Mouse (Mus musculus) limb, embryonic 12.5 days (tissue): ENCODE data around the gene Gdf9. TPM values are rescaled to one million over a fixed set of nuclear protein-coding genes. Genes with fewer than 3 reads are reported as not detected.

Experiments
- ATAC-seq: fragments of 200-750 bp; cut with Nextera tagmentation; 2 replicates; pipeline ENCODE4 v1.8.0; 2017; ENCODE audit warnings: low read depth, moderate TSS enrichment; ENCODE audit not compliant: insufficient number of reproducible peaks, insufficient read depth, low FRiP score, low TSS enrichment
- H3K27ac ChIP-seq: fragments of 300-500 bp; sonication (generic); 2 replicates; pipeline ENCODE4 v1.5.1; 2016; ENCODE audit warnings: mild to moderate bottlenecking, moderate library complexity
- H3K27me3 ChIP-seq: fragments of 300-500 bp; sonication (generic); 2 replicates; pipeline ENCODE4 v1.6.1; 2016; ENCODE audit warnings: mild to moderate bottlenecking, moderate library complexity
- H3K36me3 ChIP-seq: fragments of 300-500 bp; sonication (generic); 2 replicates; pipeline ENCODE4 v1.6.1; 2016; ENCODE audit warnings: mild to moderate bottlenecking, moderate library complexity
- H3K4me1 ChIP-seq: fragments of 300-500 bp; sonication (generic); replicated peaks from 2 replicates; pipeline ENCODE4 v1.6.1; 2016
- H3K4me2 ChIP-seq: fragments of 300-500 bp; sonication (generic); 2 replicates; pipeline ENCODE4 v1.6.1; 2016; ENCODE audit warnings: mild to moderate bottlenecking, moderate library complexity
- H3K4me3 ChIP-seq: fragments of 300-500 bp; sonication (generic); replicated peaks from 2 replicates; pipeline ENCODE4 v1.5.1; 2016; ENCODE audit warnings: mild to moderate bottlenecking
- H3K9ac ChIP-seq: fragments of 300-500 bp; sonication (generic); replicated peaks from 2 replicates; pipeline ENCODE4 v1.6.1; 2016; ENCODE audit warnings: mild to moderate bottlenecking, moderate library complexity
- H3K9me3 ChIP-seq: fragments of 300-500 bp; sonication (generic); 2 replicates; pipeline ENCODE4 v1.6.1; 2016; ENCODE audit warnings: mild to moderate bottlenecking, moderate library complexity
- WGBS: fragments of 180-500 bp; shearing (Covaris S2); methylation state at CpG from one replicate; pipeline ENCODE4 v1.1.7; 2016; 5-methylcytosine and 5-hydroxymethylcytosine counted together
- polyA plus RNA-seq: library from polyadenylated mRNA; unstranded; fragments of >200 nt; fragmentation: Nextera tagmentation; extraction: Ambion mirVana; gene quantifications from 2 replicates; pipeline ENCODE4 v1.2.1, GENCODE M21; 2016

The Gdf9 gene
- polyA plus RNA-seq, 1 experiment from 2014 or later = 1.2 TPM

DNA sequence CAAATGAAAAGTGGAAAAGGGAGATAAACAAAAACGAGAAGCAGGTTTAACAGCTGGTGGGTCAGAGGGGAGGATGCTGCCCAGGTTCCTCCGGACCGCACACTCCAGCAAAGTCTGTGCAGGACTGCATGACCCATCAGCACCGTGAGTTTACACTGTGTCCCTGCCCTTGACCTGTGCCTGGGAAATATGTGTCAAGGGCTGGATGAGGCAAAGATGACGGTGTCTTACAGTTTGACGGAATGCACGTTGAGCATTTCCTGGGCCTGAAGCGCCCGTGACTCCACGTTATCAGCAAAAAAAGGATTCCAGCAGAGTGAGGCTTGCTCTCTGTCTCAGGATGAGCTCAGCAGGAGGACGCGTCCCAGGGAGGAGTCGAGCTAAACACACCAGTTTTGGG lies 14.7 kb downstream of the Gdf9 start:
- H3K4me2 ChIP-seq = no peak overlapping the region
- no peak overlapping the region for H3K4me3 ChIP-seq
- no peak overlapping the region for H3K27ac ChIP-seq
- H3K9ac ChIP-seq = 0 out of 2 replicates have a peak overlapping the region, but pooled peaks have one; percentile 2
- H3K27me3 ChIP-seq = no peaks in the 10 kb centered on the region; the same call in 1 of the 2 replicates
- WGBS = 72% methylated on average over 13 of the region's 13 CpGs
- ATAC-seq = no peak
- H3K4me1 ChIP-seq = peaks cover 6% of the 10 kb centered on the region; the same call in 1 of the 2 replicates
- H3K9me3 ChIP-seq = no peaks in the 10 kb centered on the region
- no peaks in the 10 kb centered on the region for H3K36me3 ChIP-seq

DNA sequence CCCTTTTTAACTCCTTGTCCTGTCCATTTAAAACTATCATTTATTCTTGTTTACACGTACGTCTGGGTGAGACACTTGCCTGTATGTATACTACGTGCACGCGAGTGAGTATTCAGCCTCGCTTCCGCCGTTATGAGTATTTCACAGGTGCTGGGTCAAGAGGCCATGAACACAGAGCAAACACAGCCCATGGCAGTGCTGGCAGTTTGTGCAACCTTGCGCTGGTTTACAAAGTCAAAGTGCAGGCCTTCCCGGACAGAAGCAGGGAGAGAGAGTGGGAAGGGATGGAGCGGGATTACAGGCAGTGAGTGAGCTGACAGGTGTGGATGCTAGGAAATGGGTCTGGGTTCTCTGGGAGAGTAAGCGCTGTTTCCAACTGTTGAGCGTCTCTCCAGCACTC lies 15.4 kb downstream of the Gdf9 start:
- Histone ChIP-seq H3K4me3 (no peak overlapping the region), H3K27me3 (no peaks in the 10 kb centered on the region; the same call in 1 of the 2 replicates), H3K9me3 (no peaks in the 10 kb centered on the region), H3K4me2 (no peak overlapping the region), H3K36me3 (no peaks in the 10 kb centered on the region), H3K4me1 (peaks cover 7% of the 10 kb centered on the region; the same call in 1 of the 2 replicates), H3K9ac (no peak overlapping the region), H3K27ac (no peak overlapping the region)
- ATAC-seq = no peak
- 85% methylated on average over 13 of the region's 13 CpGs for WGBS

DNA sequence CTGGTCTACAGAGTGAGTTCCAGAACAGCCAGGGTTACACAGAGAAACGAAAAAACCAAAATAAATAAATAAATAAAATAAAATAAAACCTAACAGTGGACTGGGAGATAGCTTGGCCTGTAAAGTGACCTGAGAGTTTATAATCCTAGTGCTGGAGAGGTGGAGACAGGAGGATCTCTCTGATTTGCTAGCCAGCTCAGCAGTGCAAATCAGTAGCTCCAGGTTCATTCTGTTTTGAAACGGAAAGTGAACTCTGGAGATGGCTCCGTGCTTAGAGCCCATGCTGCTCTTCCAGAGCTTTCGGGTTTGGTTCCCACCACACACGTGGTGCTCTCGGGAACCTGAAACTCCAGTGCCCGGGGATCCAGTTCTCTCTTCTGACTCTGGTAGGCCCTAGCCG lies 17.2 kb downstream of the Gdf9 start:
- no peak for ATAC-seq
- Histone ChIP-seq H3K9me3 (no peaks in the 10 kb centered on the region), H3K4me3 (no peak overlapping the region), H3K27ac (no peak overlapping the region), H3K27me3 (no peaks in the 10 kb centered on the region; the same call in 1 of the 2 replicates), H3K36me3 (no peaks in the 10 kb centered on the region), H3K4me1 (peaks cover 7% of the 10 kb centered on the region; the same call in 1 of the 2 replicates), H3K9ac (no peak overlapping the region), H3K4me2 (no peak overlapping the region)
- 86% methylated on average over 8 of the region's 8 CpGs for WGBS

DNA sequence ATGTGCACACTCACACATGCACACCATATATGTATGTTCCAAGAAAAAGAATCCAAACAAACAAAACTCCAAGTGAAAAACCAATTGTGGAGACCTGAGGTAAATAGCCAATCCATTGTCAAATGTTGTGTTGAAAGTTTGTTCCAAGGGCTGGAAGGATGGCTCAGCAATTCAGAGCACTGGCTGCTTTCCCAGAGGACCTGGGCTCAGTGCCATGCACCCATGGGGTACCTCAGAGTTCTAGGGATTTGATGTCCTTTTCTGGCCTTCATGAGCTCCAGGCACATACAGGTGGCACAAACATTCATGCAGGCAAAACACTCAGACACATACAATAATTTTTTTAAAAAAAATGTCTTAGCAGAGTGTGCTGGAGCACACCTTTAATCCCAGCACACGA lies 17.7 kb downstream of the Gdf9 start:
- no peaks in the 10 kb centered on the region; the same call in 1 of the 2 replicates for H3K27me3 ChIP-seq
- no peak overlapping the region for H3K9ac ChIP-seq
- H3K36me3 ChIP-seq = no peaks in the 10 kb centered on the region
- ATAC-seq = no peak
- 73% methylated on average over 1 of the region's 1 CpGs for WGBS
- no peak overlapping the region for H3K4me2 ChIP-seq
- H3K4me3 ChIP-seq = no peak overlapping the region
- H3K9me3 ChIP-seq = no peaks in the 10 kb centered on the region
- peaks cover 7% of the 10 kb centered on the region; the same call in 1 of the 2 replicates for H3K4me1 ChIP-seq
- H3K27ac ChIP-seq = no peak overlapping the region

DNA sequence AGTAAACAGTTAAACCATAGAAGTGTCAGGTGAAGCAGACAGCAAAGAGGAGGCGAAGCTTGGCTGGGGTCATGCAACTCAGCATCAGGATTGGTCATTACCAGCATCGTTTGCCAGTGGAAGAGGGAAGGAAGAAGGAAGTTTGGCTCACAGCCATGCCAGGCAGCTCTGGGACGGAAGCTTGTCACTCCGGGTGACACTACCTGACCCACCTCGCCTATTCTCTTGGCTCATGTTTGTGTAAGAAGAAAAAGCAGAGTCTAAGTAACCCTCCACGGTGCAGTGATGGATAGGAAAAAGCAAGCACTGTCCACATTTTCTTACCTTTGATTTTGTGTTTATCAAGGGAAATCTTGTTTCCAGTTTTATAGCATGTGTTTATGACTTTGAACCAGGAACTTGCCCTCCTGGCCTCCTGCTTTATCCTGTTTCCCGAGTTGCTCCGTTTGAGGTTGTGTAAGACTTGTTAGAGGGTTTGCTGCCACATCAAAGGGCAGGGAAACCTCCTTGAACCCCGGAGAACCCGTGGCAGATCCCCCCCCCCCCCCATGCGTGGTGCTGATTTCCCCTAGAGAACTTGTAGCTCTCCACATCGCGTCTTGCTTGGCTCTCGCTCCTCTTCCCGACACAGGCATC lies 19.4 kb downstream of the Gdf9 start:
- H3K27me3 ChIP-seq = no peaks in the 10 kb centered on the region; the same call in 1 of the 2 replicates
- H3K4me3 ChIP-seq = no peak overlapping the region
- no peak overlapping the region for H3K27ac ChIP-seq
- H3K9ac ChIP-seq = no peak overlapping the region
- no peak overlapping the region for H3K4me2 ChIP-seq
- WGBS = 43% methylated on average over 15 of the region's 15 CpGs
- ATAC-seq = no peak
- H3K36me3 ChIP-seq = no peaks in the 10 kb centered on the region
- peaks cover 7% of the 10 kb centered on the region; the same call in 1 of the 2 replicates for H3K4me1 ChIP-seq
- no peaks in the 10 kb centered on the region for H3K9me3 ChIP-seq

DNA sequence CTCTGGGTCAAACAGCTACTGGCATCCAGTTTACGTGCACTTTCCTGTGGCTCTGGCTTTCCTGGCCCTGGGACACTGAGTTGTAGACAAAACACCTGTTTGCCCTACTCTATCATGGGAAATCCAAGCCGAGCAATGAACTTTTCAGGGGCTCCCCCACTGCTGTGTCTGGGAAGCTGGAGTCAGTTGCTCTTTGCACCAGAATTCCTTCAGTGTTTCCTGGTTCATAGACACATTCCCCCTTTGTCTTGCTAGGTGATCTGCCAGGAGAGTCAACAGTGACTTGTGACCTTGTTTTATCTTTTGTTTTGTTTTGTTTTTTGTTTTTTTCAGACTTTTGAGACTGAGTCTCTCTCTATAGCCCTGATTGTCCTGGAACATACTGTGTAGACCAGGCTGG lies 20.5 kb downstream of the Gdf9 start:
- H3K4me2 ChIP-seq = no peak overlapping the region
- no peak overlapping the region for H3K9ac ChIP-seq
- 55% methylated on average over 2 of the region's 2 CpGs for WGBS
- no peak for ATAC-seq
- peaks cover 6% of the 10 kb centered on the region; the same call in 1 of the 2 replicates for H3K27me3 ChIP-seq
- H3K9me3 ChIP-seq = no peaks in the 10 kb centered on the region
- peaks cover 7% of the 10 kb centered on the region; the same call in 1 of the 2 replicates for H3K4me1 ChIP-seq
- no peak overlapping the region for H3K4me3 ChIP-seq
- no peaks in the 10 kb centered on the region for H3K36me3 ChIP-seq
- H3K27ac ChIP-seq = no peak overlapping the region

DNA sequence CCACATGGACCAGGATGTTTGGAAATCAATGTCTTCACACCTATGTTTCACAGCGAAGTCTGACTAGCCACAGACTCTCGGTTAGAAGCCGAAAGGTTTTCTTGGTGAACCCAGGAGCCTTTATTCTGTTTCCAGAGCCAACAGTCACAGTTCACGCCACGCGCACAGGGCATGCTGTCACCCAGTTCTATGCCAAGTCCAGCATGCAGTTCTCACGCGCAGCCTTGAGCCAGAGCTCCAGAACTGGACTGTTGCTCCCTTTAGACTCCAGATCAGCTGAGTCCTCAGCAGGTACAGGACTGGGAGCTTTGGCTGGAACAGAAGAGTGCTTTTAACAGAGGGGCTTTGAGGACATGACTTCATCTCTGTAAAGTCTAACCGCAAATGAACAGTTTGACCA lies 21.6 kb downstream of the Gdf9 start:
- Histone ChIP-seq H3K4me3 (no peak overlapping the region), H3K27me3 (peaks cover 8% of the 10 kb centered on the region; the same call in 1 of the 2 replicates), H3K4me2 (no peak overlapping the region), H3K27ac (no peak overlapping the region), H3K36me3 (no peaks in the 10 kb centered on the region), H3K9me3 (no peaks in the 10 kb centered on the region), H3K4me1 (peaks cover 7% of the 10 kb centered on the region; the same call in 1 of the 2 replicates), H3K9ac (no peak overlapping the region)
- ATAC-seq = no peak
- 91% methylated on average over 9 of the region's 9 CpGs for WGBS

DNA sequence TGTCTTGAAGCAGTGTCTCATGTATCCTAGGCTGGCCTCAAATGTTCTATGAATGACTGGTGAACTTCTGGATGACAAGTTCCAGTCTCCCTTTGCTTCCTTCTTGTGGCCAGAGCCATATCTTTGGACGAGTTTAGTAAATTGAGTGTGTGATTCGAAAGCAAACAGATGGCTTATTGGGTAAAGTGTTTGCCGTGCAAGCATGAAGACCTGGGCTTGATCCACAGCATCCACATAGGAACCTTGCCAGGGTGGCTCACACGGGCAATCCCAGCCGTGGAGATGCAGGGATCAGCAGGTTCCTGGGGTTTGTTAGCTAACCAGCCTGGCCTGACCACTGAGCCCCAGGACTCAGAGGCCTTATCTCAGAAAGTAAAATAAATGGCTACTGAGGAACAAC lies 22.2 kb downstream of the Gdf9 start:
- no peak for ATAC-seq
- Histone ChIP-seq H3K36me3 (no peaks in the 10 kb centered on the region), H3K4me2 (no peak overlapping the region), H3K4me3 (no peak overlapping the region), H3K9ac (no peak overlapping the region), H3K27me3 (peaks cover 14% of the 10 kb centered on the region), H3K27ac (no peak overlapping the region), H3K9me3 (no peaks in the 10 kb centered on the region), H3K4me1 (peaks cover 7% of the 10 kb centered on the region; the same call in 1 of the 2 replicates)
- 84% methylated on average over 5 of the region's 5 CpGs for WGBS

DNA sequence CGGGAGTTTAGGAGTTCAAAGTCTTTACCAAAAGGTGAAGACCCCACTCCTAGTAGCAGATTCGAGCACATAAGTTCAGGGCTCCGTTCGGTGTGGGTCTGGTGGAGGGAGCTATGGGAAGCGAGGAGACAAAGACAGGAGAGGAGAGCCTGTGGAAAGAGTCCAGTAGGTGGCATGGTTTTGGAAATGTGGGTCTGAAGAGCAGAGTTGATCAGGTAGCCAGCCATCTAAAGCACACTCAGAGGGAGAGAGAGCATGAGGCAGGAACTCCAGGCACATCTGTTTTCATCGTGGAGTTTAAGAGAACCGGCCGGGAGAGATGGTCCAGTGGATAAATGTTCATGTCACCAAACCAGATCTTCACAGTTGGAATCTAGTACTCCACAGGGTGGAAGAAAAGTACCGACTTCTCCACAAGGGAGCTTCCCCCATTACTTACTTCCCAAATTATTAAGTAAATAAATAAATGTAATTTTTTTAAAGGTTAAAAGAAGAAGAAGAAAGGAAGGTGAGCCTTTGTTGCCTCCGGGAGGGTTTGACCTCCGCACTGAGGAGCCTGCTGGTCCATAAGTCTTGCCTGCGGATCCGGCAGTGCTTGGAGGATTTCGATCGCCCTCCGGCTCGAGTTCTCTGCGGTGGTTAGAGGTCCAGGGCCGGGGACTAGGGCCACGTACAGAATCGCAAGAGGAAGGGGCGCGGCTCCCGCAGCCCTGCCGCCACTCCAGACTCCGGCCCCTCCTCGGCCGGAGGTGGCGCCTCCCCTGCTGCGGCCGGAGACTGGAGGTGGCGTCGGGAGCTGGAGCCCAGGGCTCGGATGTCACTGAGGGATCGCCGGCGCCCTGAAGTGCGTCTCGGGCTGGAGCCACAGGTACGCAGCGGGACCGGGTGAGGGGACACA lies 25.9 kb downstream of the Gdf9 start, which contains the start of the genes Gm10447 and Shroom1:
Gene Gm10447, minus strand, starts transcription at position 637 of the 898 bp plus-strand sequence.
Gene Shroom1, plus strand, starts transcription at position 732 of the 898 bp plus-strand sequence.
- Histone ChIP-seq H3K9me3 (no peaks in the 10 kb centered on the region), H3K27ac (peak within 1 kb of the TSS; percentile 45), H3K4me2 (peak within 1 kb of the TSS; percentile 87), H3K9ac (peak within 1 kb of the TSS; percentile 71), H3K4me3 (peak within 1 kb of the TSS; percentile 56), H3K4me1 (no peaks in the 10 kb centered on the region), H3K36me3 (no peaks in the 10 kb centered on the region), H3K27me3 (peaks cover 26% of the 10 kb centered on the region)
- peak; percentile 86 for ATAC-seq
- WGBS = 2% methylated on average over 42 of the region's 42 CpGs

DNA sequence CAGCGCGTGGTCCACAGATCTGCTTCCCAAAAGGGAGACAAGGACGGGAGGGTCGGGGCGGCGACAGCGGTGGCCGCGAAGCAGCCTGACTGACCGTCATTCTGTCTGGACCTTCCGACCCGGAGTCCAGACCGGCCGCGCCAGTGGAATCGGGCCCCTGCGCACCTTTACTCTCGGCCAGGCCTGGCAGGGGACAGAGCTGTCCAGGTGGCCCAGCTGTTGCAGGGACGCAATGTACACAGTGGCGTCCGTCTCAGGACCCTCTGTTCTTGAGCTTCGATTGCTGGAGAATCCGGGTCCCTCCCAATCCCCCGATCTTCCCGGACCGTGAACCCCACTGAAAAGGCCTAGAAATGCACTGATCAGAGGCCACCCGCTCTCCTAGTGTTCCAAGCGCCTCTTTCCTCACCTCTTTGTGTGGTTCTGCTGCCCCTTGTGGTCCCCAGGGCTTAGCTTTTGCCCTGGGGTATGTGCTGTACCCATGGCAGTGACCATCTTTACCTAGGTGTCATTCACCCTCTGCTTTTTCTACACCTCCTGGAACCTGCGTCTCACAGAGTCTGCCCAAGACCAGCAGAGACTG lies 26.6 kb downstream of the Gdf9 start:
- Histone ChIP-seq H3K4me1 (no peaks in the 10 kb centered on the region), H3K36me3 (no peaks in the 10 kb centered on the region), H3K27me3 (peaks cover 34% of the 10 kb centered on the region), H3K4me3 (peak overlapping the region; percentile 56), H3K27ac (peak overlapping the region; percentile 45), H3K4me2 (peak overlapping the region; percentile 87), H3K9me3 (no peaks in the 10 kb centered on the region), H3K9ac (peak overlapping the region; percentile 71)
- WGBS = 6% methylated on average over 29 of the region's 29 CpGs
- peak; percentile 50; the same call in 1 of the 2 replicates for ATAC-seq

DNA sequence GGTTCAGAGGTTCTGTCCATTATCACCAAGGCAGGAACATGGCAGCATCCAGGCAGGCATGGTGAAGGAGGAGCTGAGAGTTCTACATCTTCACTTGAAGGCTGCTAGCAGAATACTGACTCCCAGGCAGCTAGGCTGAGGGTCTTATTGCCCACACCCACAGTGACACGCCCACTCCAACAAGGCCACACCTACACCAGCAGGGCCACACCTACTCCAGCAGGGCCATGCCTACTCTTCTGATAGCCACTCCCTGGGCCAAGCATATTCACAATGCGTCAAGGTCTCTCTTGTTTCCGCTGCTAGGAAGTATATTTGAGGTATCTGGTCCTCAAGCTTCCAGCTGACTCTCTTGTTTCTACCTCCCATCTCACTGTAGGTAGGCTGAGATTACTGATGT lies 28.2 kb downstream of the Gdf9 start:
- WGBS = 64% methylated on average over 3 of the region's 3 CpGs
- no peak for ATAC-seq
- H3K27me3 ChIP-seq = peaks cover 49% of the 10 kb centered on the region
- no peaks in the 10 kb centered on the region for H3K9me3 ChIP-seq
- no peaks in the 10 kb centered on the region for H3K36me3 ChIP-seq
- H3K4me1 ChIP-seq = peaks cover 14% of the 10 kb centered on the region
- H3K9ac ChIP-seq = no peak overlapping the region
- no peak overlapping the region for H3K27ac ChIP-seq
- H3K4me2 ChIP-seq = no peak overlapping the region
- H3K4me3 ChIP-seq = no peak overlapping the region
